Mouse (Mus musculus) CH12F3 (cell line): ENCODE data around the gene Ppp2r3d.

Source experiments
- in situ Hi-C: fragments of 300-500 bp; cut with MboI; formaldehyde crosslinking; loops from 2 replicates; pipeline ENCODE4 v1.14.3; 2020; ENCODE audit warnings: low sequenced_read_pairs

The Ppp2r3d gene

GRCm38 (mm10) chr9:124412921-124413320, 63.8 kb downstream of the Ppp2r3d start:
- in situ Hi-C loops = loop anchor here (5.0 kb wide), 1 partner anchor 61 kb away; no protein-coding TSS in a partner anchor

DNA sequence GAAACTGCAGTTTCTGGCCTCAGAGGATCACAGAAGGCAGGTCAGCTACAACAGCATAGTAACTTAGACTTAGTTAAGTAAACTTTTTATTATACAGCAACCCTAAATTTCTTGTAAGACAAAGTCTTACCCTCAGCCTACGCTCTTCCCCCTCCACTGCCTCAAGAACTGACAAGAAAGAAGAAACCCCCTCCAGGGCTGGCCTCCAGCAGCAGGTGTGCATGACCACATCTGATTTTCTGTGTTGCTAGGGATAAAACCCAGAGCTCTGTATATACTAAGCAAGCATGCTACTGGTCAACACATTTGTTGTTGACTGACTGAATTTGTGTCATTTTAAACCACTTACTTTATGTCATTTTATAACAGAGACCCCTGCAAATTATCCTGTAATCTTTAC, 65.1 kb downstream of the Ppp2r3d start:
- in situ Hi-C loops = loop anchor here (5.0 kb wide), 1 partner anchor 59 kb away; no protein-coding TSS in a partner anchor

GRCm38 (mm10) chr9:124408564-124408963, 68.1 kb downstream of the Ppp2r3d start:
- in situ Hi-C loops = no loop called here
